Mouse (Mus musculus) regulatory T cell (primary cell): ENCODE results near the gene Rnf187.

Source experiments
- in situ Hi-C: fragments of 300-600 bp; cut with MboI, MseI; formaldehyde crosslinking; loops from one replicate; pipeline ENCODE4 v1.15.1; 2025; ENCODE audit warnings: high pct_unique_total_duplicates

Rnf187 gene

DNA sequence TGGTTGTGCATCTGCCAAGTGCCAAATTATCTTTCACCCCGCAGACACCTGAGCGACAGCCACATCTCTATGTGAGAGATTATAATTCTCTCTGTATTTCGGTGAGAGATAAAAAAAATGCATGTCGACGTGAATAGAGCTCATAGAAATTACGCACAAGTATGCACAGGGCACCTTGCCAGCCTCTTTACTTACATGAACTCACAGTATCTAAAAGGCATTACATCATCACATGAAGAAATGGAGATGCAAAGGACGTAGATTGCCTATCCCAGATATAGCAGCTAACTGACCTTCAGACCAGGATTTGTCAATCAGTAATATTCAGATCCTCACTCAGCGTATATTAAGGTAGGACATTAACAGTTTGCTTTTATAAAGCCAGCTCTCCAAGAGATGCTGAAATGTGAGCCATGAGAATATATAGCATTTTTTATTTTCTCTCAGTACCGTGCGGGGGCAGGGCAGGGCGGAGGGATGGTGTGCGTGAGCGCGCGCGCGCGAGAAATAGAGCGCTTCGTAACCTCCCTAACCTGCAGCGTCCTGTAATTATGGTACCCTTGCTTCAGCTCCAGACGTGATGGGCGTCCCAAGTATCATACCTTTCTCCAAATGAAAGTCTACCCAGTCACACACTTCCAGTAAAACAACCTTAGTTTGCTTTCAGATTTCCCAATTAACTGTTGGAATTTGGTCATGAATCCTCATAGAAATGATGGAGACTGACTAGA is 9.2 kb upstream of the Rnf187 start:
- in situ Hi-C loops, result no loop called here

DNA sequence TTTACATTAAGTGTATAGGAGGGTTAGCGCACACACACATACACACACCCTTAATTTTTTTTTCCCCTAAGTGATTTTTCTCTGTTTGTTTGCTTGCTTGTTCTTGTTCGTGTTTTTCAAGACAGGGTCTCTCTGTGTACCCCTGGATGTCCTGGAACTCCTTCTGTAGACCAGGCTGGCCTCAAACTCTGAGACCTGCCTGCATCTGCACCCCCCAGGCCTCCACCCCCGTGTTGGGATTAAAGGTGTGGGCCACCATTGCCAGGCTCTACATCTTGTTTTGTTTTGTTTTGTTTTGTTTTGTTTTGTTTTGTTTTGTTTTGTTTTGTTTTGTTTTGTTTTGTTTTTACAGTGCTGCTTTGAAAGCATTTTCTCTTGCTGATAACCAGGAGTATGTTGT is 8.6 kb upstream of the Rnf187 start:
- in situ Hi-C loops, result no loop called here

DNA sequence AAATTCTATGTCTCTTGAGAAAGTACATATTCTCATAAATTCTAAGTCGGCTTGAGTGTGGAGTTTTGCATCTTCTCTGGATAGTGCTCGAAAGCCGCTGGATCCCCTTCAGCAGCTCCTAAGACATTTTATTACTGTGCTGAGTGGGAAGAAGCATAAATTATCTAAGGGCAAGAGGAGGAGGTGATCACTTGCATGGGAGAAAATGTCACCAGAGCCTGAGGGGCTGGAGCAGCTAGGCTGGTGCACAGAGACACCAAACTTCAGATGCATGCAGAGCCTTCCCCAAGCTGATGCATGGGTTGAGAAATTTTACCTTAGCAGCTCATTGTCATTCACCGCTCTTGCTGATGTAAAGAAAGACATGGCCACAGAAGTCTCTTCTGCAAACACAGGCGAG is 5.4 kb upstream of the Rnf187 start:
- in situ Hi-C loops, result no loop called here

DNA sequence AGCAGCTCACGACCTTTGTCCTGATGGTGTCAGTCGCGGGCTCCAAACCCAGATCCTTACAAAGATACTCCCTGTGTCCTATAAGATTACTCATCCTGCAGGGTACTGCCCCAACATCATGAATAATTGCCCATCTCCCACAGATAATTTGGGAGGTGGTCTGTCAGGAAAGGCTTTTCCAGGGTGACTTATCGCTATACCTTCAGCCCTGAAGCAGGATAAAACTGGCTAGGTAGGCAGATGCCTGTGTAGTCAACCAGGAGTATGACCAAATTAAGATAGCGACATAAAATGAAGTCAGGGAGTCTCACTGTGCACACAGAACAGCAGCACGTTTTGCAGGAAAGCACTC is 348 bp upstream of the Rnf187 start:
- in situ Hi-C loops, result no loop called here

DNA sequence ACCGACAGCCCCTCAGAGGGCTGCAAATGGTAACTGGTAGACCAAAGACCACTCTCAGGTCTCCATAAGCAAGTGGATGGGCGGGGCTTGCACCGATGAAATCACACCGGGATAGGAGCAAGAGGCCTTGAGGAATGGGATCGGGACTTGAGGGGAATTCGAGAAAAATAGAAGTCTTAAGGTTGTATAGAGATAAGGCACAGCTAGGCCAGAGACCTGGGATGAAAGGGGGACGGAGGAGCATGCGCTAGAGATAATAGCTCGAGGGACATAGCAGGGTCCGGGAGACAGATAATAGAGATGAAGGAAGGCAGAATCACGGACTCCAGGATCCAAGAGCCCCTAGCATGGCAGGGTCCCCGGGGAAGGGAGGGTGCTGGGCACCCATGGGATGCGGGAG is 807 bp downstream of the Rnf187 start:
- in situ Hi-C loops, result no loop called here

DNA sequence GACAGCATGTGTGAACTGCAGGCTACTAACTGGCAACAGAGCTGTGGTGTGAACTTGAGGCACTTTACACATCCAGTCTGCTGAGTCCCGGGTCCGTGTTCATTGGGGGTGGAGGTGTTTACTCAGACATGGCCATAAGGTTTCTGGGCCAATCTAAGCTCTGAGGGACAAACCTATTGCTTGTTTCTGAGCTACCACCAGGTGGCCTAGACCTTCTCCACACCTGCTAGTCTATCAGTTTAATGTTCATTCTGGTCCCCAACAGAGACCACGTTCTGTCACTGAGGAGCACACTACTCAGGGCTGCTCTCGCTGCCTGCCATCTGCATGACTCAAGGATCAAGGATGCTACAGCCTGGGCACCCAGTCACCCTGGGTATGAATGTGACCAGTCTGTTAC is 7.1 kb downstream of the Rnf187 start:
- in situ Hi-C loops, result no loop called here

DNA sequence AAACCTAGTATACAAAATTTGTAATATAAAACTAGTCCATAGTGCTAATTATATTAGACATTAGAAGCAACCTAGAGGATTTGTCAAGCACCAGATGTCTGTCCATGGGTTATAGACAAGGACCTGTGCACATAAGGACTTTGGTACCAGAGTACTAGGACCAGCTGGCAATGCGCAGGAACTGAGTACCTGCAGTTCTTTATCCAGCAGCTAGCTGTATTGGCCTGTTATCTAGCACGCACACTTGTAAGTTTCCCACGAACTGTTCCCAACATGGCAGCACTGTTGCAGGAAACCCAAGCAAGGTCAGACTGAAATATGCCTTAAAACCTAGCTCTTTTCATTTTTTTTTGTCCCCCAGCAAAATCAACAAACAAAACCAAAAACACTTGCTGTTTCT is 8.5 kb downstream of the Rnf187 start:
- in situ Hi-C loops, result no loop called here

DNA sequence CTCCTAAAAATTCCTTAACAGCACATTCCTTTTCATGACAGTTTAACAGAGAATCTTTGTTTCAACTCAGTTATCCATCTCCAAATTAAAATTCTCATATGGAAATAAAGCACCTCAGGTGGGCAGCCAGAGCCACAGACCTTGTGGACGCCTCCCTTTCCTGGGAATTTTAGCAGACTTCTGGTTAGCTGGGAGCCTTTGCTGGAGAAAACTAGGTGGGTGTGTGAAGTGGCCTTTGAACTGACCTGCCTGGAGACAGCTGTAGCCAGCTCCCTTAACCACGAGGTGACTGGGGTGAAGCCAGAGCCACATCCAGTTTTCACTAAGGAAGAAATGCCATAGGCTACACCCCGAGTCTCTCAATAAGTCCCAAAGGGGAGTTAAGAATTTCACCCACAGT is 9.1 kb downstream of the Rnf187 start:
- in situ Hi-C loops, result loop anchor here (10.0 kb wide), 1 partner anchor 275 kb away; the partner anchor contains the start of genes 2310033P09Rik and Mrpl55

DNA sequence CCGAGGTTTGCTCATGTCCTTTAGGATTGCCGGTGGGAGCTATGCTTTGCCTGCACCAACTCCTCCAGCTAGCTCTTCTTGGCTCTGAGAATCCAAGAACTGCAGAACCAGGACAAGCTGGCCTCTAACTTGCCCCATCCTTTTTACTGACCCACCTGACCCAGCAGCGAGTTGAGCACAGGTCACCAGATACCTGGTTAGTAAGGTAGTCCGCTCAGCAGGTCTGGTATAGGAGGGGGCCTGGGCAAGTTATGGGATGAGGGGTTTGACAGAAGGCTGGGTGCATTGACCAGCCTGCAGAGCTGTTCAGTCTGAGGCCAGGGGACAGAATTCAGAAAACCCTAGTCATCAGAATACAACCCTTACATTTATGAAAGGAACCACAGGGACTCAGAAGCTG is 9.7 kb downstream of the Rnf187 start:
- in situ Hi-C loops, result loop anchor here (10.0 kb wide), 1 partner anchor 276 kb away; the partner anchor contains the start of genes 2310033P09Rik and Mrpl55

DNA sequence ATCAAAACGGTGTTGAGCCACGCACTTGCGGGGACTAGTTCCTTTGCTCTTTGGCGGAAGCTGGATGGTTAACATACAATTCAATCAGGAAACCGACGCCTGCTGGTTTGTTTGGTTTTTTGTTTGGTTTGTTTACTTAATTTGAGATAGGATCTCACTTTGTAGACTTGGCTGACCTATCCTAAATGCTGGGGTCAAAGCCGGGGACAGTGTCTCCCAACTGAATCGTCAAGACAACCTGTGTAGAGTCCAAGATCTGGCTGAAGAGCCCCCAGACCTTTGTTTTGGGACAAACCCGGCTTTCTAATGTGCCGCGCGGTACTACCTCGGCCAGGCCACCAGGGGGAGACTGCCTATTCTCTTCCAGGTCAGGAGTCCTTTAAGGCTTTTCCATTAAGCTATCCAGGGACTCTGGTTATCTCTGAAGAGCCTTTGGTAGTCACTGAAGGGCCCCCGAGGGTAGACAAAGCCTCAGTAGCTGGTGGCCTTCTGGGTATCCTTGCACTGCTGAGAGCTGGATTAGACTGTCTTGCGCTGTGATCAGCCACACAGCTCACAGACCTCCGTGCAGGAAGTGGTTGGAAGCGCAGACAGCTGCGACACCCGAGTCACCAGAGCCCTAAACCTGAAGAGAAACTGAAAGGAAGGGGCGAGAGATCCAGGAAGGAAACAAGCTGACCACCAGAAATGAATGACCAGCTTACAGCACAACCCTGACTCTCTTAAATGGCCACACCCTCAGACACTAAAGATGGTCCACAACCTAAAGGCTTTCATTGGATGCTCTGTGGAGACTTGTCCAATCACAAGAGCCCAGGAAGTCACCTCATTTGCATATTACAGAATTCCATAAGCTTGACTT is 10.7 kb downstream of the Rnf187 start:
- in situ Hi-C loops, result loop anchor here (10.0 kb wide), 1 partner anchor 277 kb away; the partner anchor contains the start of genes 2310033P09Rik and Mrpl55

DNA sequence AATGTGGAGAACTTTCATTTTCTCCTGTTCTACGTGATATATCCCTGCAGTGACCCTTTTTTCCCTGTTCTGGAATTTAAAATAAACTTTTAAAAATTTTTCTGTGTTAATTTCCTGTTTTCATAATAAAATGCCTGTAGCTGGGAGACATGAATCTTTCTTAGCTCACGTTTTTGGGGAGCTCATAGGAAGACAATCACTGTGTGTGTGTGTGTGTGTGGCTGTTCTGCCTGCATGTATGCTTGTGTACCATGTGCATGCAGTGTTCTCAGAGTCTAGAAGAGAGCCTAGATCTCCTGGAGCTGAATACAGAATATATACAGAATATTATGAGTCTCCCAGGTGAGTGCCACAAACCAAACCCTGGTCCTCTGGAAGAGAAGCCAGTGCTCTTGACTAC is 11.7 kb downstream of the Rnf187 start:
- in situ Hi-C loops, result loop anchor here (10.0 kb wide), 1 partner anchor 278 kb away; the partner anchor contains the start of genes 2310033P09Rik and Mrpl55

DNA sequence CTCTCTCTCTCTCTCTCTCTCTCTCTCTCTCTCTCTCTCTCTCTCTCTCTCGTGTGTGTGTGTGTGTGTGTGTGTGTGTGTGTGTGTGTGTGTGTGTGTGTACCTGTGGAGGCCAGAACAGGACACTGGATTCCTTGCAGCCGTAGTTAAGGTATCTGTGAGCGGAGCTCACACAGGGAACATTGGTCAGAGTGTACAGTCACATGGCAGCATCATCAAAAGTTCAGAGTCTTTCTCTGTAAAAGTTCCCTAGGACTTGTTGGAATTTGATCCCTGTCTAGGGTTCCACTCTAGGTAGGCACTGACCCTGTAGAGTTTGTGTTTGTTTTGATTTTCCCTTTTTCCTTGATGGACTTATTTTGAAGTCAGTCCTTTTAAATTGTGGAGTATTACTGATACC is 12.1 kb downstream of the Rnf187 start:
- in situ Hi-C loops, result loop anchor here (10.0 kb wide), 1 partner anchor 278 kb away; the partner anchor contains the start of genes 2310033P09Rik and Mrpl55

DNA sequence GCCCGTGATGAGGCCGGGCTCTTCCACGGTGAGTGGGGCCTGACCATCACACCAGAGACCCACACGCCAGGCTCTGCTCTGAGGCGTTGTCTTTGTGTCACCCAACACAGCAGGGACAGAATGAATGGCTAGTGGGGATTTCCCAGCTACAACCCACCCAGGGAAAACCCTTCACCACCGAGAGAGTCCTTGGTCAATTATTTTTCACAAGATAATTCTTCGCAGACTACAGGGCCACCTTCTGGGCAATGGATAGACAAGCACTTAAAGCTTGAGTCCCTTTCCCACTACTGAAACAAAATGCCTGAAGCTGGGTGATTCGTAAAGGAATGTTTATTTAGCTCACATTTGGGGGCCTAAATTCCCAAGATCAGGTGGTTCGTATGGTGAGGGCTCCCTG is 16.3 kb downstream of the Rnf187 start:
- in situ Hi-C loops, result loop anchor here (10.0 kb wide), 1 partner anchor 282 kb away; the partner anchor contains the start of genes 2310033P09Rik and Mrpl55

DNA sequence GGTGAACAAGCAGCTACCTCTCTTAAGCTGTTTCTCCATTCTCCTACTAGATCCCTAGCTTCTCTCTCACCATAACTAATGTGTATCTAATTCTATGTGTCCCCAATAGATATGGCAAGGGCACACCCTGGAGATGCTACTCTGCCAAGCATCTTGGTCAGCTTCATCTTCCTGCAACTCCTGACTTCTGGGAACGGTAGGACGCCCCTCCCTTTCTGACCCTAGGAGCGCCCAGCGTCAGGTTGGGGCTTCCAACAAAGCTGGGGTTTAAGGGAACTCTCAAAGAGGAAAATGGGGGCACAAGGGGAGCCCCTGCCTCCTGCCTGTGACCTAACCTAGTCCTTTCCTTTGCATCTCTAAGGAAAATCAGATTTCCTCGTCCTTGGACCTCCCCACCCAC is 20.0 kb downstream of the Rnf187 start:
- in situ Hi-C loops, result no loop called here

DNA sequence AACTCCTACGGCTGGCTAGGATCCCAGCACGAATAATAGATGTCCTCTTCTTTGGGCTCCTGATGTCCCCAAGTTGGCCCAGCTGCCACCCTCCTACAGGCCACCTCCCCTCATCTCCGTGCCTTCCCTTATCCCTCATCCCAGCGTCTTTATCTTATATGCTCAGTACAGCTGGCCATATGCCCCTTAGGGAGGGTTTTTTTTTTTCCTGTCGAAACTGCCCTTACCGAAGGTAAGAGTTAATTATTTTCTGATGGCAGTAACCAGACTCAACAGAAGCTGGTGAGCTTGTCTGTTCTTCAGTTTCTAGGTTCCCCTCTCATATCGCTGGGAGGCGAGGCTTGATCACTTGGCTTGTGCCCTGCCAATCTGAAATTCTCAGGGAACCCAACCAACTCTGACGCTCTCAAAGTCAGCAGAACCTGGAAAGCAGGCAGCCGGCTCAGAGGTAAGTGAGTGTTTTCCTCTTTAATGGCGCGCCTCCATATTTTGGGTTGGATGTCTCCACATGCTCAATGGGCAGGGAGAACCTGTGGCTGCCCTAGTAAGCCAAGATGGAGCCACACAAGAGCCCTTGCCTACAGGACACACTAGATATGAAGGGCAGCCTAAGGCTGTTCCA is 20.9 kb downstream of the Rnf187 start, which contains the start of gene Btnl10:
Btnl10 (plus strand) TSS at position 164 of the 622 bp plus-strand sequence.
- in situ Hi-C loops, result no loop called here

DNA sequence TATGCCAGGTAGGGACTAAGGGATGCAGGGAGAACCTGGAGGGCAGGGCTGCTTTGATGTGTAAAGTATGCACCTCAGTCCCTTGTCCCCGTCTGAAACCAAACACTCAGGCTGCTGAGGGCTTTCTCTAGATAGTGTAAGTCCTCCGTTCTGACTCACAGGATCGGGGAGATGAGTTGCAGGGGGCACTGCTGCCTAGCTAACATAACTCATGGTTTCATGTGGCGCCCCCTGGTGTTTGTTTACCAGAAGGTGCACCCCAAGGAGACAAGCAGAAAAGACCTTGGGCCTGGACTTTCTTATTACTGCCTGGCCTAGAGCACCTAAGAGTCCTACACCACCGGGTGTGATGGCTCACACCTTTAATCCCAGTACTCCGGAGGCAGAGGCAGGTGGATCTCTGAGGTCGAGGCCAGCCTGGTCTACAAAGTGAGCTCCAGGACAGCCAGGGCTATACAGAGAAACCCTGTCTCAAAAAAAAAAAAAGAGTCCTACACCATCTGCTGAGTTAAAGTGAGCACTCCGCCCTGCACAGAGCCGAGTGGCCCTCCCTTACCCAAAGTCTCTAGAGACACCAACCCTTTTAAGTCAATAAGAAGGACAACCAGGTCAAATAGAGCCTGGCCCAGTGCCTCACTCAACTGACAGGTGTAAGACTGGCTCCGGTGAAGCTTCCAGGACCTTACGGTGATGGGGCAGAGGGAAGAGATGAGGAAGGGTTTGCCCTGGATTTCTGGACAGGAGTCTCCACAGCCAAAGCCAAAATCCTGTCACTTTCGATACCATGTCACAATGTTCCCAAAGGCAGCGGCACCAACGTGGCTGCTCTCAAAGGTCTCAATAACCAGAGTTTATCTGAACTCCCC is 21.6 kb downstream of the Rnf187 start:
- in situ Hi-C loops, result no loop called here

DNA sequence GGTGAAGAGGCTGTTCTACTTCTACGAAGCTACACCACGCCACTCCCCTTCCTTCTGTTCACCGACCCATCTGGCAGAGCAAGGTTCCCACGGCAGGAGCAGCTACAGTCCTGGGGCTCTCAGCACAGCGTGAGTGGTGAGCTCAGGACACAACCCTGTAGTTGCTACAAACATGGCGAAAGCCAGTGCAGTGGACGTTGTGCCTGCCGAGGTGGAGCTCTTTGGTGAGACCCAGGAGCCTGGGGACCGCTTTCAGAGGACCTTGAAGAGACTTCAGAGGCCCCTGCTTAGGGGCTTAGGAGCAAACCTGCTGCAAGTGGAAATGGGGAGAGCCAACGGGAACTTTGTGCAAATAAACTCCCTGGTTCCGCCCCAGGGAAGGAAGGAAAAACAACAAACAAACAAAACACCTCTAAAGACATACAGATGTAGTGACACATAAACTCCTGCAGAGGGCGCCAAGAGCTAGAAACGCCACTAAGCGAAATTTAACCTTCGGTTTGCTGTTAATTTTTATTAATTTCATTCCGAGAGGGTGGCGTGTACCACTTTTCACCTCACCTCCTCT is 24.2 kb downstream of the Rnf187 start:
- in situ Hi-C loops, result no loop called here

DNA sequence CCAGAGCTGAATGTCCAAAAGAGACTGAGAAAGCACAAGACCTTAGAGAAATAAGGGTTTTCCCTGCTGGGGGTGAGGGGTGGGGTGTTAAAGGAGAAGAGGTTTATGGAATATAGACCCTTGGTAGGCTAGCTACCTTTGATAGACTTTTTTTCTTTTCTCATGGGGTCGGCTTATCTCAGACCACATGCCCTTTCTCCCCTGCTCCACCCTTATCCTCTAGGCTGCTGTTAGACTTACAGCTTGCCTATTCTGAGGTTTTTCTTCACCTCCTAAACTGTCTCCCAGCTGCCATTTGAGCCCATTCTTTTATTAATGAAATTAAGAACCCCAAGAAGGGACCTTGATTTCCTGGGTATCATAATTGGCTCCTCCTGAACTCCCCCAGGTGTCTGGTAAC is 24.9 kb downstream of the Rnf187 start:
- in situ Hi-C loops, result no loop called here

DNA sequence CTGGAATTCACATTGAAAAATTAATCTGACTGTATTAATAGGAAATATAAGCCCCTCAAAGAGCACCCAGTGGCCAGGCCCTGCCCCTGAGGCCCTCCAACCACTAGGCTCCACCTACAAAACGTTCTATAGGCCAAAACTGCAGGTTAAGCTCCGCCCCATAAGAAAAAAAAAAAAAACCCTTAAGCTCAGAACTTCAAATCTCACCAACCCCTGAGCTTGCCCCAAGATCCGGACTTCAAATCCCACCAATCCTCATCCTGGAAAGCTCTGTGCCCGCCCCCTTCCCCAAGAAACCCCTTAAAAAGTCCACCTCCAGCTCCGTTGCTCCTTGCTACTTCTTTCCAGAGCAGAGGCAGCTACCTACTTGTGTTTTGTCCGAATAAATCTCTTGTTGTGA is 33.9 kb downstream of the Rnf187 start:
- in situ Hi-C loops, result loop anchor here (10.0 kb wide), 1 partner anchor 1870 kb away; the partner anchor contains the start of genes Smcr8 and Top3a

DNA sequence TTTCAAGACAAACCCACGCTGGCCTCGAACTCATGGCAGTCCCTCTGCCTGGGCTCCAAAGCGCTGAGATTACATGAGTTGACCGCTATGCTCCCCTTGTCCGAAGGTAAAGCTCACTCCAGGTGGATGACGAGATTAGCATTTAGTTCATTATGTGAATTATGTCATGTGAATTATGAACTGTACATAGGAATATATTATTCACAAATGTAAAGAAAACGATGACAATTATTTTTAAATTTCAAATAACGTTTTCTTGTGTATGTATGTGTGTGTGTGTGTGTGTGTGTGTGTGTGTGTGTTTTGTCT is 34.4 kb downstream of the Rnf187 start:
- in situ Hi-C loops, result loop anchor here (10.0 kb wide), 1 partner anchor 1870 kb away; the partner anchor contains the start of genes Smcr8 and Top3a
